Mouse (Mus musculus): Measurements from ENCODE around the gene Selenop.
"Not testable (repeated sequence)": the region's sequence is repeated elsewhere in the genome, so short reads cannot be mapped to it uniquely, and the experiment has no call there.

The Selenop gene

DNA sequence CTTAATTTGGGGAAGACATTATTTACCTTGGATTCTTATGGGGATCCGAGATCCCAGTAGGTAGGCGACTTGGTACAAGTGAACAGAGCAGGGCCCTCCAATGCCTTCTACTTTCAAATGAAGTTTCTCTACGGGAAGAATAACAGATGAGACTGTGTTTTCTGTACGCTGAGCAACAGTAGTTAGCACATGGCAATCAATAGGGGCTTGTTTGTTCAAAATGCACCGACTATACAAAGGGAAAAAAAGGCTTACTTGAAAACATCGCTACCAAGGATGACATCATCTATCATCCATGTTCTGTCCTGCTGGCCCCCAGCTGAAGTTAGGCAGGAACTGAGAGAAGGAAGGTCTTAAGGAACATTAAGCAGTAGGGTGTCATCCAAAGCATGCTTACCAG, at the start of gene Selenop:
Selenop (plus strand) TSS at position 301 of the 400 bp plus-strand sequence.
- POLR2A ChIA-PET, result no interaction called here
- CTCF ChIA-PET, result no interaction called here

DNA sequence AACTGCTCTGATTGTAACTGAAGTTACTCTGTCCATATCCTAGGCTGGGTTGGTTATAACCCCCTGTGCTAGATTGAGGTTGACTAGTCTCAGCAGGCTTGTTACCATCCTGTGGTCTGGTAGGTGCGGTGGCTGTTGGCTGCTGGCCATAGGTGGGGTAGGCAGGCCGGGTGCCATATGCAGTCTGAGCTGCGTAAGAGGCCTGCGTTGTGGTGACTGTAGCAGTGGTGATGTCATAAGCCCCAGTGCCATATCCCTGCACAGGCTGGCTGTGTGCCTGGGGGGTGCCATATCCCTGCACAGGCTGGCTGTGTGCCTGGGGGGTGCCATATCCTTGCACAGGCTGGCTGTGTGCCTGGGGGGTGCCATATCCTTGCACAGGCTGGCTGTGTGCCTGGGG, 49.7 kb upstream of the Selenop start:
- POLR2A ChIA-PET, CTCF ChIA-PET: not testable (repeated sequence)

DNA sequence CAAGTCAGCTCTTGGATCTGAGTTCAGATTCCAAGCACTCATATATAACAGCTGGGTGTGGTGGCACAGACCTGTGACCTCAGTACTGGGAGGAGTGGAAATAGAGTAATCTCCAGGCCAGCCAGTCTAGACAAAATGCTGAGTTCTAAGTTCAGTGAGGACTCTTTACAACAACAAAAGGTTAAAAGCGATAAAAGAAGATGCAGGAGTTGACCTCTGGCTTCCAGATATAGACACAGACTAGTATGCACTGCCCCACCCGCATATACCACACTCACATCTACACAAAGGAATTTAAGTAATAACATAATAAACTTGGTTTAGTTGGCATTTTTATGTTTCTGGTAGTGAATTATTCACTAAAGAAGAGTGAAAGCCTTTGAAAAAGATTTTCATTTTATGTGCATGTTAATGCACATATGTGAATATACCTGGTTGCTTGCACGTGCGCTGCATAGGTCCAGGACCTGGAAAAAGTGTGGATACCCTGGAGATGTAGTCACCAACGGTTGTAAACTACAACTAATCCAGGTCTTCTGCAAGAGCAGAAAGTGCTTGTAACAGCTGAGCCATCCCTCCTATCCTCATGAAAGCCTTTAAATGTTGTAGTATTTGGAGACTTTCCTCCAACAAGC, 45.4 kb upstream of the Selenop start:
- ChIA-PET CTCF (interaction anchor here in 1 of 4 experiments (1.8 kb wide), 1 partner anchor 9 kb away, joined by 4 read pairs; no protein-coding TSS in a partner anchor), POLR2A (interaction anchor here in 1 of 4 experiments (0.6 kb wide), 1 partner anchor 38 kb away, joined by 4 read pairs; no protein-coding TSS in a partner anchor)

DNA sequence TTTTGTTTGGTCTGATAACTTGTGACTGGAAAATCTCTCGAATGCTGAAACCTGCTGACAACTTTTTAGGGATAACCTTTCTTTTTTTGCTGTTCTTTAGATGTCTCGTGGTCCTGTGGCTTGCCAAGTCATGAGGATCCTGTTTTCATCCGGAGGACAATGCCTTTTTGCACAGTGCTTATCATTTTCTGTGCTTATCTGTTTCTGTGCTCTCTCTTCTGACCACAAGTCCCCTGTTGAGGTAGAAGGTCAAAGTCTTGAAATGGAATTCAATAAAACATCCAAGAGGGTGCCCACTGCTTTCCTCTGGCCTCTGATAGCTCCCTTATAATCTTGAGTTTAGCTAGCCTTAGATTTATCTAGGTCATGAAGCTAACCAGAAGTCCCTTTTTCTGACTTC, 41.8 kb upstream of the Selenop start:
- ChIA-PET CTCF (no interaction called here), POLR2A (interaction anchor here in 1 of 4 experiments (1.6 kb wide), 1 partner anchor 10 kb away, joined by 4 read pairs; no protein-coding TSS in a partner anchor)

DNA sequence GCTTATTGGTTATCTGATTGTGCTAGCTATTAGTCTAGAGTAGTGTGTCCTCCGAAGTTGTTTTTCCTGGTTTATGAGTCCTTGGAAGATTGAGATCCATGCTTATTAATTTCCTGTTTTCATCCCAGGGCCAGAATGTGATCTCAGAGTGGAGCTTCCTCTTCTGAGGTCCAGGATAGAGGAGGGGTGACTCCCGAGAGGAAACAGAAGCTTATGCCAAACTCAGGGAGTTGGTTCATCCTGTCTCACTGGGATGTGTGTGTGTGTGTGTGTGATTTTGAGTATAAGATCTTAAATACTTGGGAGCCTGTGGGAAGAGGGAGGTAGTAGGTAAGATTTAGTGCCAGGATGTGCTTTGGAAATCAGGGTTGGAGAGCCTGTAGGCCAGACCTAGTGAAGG, 40.2 kb upstream of the Selenop start:
- POLR2A ChIA-PET, result interaction anchor here in 1 of 4 experiments (1.6 kb wide), 1 partner anchor 8 kb away, joined by 4 read pairs; no protein-coding TSS in a partner anchor

DNA sequence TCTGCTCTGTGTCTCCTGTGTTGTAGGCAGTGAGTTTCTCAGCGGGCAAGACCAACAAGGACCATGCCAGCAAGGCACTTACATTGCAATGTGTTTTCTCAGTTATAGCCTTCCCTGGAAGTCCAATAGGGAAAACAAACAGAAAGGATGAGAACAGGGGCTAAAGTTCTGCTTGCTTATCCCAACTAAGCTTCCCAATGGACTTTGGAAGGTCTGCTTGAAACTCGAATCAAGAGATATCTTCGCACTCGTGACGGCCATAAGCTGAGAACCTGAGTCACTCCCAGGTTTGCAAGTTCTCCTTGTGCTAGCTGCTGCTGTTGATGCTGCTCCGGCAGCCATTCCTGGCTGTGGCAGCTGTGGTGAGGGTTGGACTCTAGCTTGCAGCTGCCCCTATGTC, 39.4 kb upstream of the Selenop start:
- ChIA-PET POLR2A (no interaction called here), CTCF (interaction anchor here in 1 of 4 experiments (1.5 kb wide), 1 partner anchor 15 kb away, joined by 3 read pairs; no protein-coding TSS in a partner anchor)

More for the DNA sequence above, 40.2 kb upstream of the Selenop start:
- CTCF ChIA-PET, result interaction anchor here in 2 of 4 experiments (0.6 to 1.5 kb wide), 3 partner anchors 14 to 283 kb away, joined by 3 read pairs; no protein-coding TSS in a partner anchor

DNA sequence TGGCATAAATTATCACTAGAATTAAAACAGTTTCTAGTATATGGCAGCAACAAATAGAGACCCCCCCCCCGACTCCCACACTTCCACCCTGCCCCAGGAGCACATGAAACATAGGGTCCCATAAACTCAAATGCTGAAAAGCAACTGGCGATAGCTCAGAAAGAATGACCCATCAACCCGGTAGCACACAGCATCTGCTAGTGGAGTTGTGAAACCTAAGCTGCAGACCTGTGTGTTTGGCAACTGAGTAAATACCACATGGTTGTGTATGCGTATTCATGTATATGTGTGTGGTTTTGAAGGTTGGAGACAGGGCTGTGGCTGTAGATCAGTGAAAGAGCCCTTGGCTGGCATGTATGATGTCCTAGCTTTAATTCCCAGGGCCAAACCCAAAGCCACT, 37.3 kb upstream of the Selenop start:
- ChIA-PET CTCF (interaction anchor here in 1 of 4 experiments (0.5 kb wide), 1 partner anchor 352 kb away, joined by 4 read pairs; no protein-coding TSS in a partner anchor), POLR2A (no interaction called here)

DNA sequence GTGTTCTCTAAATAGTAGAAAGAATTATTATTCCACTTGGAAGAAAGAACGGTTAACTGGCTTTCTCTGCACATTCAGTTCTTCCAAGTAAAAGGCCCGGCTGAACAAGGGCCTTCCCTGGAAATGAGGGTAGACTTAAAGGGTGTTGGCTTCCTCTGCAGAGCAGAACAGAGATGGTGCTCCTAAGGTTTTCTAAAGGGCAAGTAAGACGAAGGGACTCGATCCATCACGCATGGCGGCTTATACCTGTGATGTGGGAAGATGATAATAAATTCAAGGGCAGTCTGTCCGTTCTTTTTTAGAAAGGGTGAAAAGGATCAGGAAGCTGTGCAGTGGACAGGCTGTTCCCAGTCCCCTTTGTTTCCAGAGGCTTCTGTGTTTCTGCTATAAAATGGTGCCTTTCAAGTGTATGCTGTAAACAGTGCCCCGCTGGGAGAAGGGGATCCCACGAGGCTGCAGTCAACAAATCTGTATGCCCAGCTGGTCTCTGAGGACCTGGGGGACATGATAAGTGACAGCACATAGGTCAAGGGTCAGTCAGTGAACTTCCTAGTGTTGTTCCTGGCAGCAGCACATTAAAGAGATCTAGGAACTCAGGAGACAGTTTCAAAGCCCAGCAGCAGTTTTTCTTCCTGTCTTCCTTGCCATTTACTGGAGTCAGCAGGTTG, 36.0 kb upstream of the Selenop start:
- CTCF ChIA-PET, result interaction anchor here in 1 of 4 experiments (0.6 kb wide), 1 partner anchor 1874 kb away, joined by 5 read pairs; no protein-coding TSS in a partner anchor
- POLR2A ChIA-PET, result no interaction called here

DNA sequence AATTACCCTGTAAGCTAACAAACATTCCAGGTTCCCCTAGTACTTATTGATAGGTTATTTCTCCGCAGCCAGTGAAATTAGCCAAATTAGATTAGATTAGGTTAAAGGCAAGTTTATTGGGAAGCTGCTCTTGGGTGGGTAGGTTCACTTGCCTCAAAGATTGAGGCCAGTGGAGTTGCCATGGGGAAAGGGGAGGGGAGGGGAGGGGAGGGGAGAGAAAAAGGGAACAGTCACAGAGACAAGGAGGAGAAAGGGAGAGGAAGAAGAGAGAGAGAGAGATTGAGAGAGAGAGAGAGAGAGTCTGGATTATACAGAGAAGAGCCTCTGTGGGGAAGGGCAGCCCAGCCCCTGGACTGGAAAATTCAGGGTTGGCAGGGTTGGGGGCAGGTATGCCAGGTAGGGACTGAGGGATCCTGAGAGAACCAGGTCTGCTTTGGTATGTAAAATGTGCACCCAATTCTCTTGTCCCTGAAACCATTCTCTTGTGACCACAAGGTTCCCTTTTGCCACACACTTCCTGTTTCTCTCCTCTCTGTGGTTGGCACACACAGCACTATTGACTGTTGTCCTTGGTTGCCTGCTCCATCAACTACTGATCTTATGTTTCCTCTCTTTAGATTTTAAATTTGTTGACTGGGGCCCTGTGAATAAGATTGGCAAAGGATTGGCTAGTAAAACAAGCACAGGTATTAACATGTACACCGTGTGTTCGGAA, 34.4 kb upstream of the Selenop start:
- ChIA-PET CTCF (no interaction called here), POLR2A (interaction anchor here in 1 of 4 experiments (0.6 kb wide), 1 partner anchor 405 kb away, joined by 4 read pairs; no protein-coding TSS in a partner anchor)

DNA sequence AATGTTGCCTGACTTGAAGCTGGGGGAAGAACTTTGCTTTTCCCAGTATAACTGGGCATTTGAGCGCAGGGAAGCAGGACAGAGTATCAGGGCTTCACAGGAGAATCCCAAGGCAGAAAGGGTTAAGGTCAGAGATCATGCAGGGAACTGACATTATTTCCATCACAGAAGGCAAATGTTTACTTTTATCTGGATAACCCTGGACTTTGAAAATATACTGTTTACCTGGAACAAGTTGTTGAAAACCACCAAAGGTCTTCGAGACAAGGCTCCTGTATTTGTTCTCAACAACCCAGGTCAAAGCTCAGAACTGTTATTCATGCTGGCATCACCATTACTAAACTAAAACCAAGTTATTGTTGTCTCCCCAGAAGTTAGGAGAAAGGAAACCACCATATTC, 32.0 kb upstream of the Selenop start:
- CTCF ChIA-PET, result no interaction called here
- POLR2A ChIA-PET, result interaction anchor here in 1 of 4 experiments (0.5 to 1.5 kb wide), 3 partner anchors 9 to 11 kb away, joined by 3 to 4 read pairs (median 3); no protein-coding TSS in a partner anchor

DNA sequence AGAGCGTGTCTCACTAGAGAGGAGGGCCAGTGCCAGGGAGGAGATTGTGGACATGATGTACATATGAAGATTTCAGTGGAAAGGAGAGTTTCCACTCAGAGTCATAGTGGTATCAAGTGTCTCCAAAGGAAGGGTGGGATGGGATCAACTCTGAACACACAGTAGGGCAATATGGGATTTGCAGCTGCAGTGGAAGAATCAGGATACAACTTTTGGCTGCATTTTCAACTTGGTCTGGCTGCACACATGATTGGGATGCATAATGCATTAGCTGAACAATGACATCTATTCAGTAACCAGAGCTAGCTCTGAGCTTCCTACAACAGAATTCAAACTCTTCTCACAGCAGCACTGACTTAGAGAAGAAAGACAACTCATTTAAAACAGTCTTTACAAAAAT, 30.4 kb upstream of the Selenop start:
- ChIA-PET CTCF (no interaction called here), POLR2A (no interaction called here)

DNA sequence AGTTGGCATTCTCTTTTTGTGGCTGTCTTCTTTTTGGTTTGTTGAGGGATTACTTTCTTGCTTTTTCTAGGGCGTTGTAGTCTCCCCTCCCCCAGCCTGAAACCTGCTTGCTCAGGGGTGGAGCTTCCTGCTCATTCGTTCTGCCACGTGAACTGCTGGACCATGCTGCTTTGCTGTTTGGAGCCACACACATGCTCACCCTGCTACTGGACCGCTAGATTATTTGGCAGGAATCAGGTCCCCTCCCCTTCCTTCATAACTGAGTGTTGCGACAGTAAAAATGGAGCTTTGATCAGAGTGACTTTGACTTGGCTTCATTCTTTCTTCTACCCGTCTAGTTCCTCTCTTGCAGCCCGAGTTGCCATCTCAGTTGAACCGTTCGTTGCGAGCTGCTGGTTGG, 23.3 kb upstream of the Selenop start:
- POLR2A ChIA-PET, CTCF ChIA-PET: not testable (repeated sequence)

DNA sequence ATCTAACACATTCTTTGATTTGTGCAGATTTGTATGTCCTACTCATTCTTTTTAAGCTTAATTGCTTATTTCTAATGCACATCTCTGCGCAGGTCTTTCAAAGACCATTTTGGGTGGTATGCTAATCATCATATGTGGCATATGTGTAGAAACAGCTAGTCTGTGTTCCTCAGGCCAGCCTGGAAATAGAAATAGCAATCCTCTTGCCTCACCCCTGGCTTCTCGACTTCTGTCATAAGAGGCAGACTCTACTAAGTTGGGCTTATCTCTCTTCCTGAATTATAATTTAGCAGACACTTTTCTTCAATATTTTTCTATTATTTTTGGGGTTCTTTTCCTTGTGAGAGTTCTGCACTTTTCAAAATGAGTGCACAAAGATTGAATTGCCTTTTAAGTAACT, 17.7 kb upstream of the Selenop start:
- POLR2A ChIA-PET, result no interaction called here
- CTCF ChIA-PET, result no interaction called here

DNA sequence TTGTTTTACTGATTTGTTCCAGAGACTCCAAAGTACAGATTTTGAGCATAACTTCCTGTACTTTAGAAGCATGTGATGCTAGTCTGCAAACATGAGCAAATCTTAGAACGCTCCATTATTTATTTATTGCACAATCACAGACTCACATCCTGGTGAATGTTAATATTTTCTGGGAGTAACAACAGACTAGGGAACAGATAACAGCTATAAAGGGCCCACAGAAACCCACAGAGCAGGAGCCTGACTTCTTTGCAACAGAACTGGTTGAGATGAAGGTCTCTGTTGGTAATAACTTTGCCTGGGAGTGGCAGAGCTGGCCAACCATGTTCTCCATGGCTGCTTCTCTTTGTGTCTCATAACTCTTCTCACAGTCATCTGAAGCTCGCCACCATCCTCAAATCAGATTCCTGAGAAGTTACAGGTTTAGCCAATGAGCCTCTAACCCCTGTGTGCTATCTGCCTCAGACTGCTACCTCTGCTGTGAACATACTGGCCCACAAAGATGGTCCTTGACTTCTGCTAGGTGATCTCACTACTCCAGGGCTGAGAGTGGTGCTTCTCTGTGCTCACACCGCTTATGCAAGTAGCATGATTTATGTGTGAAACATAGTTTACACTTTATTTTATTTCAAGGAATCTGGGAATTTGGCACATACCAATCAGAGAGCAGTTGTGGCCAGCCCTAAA, 17.2 kb upstream of the Selenop start:
- CTCF ChIA-PET, result no interaction called here
- POLR2A ChIA-PET, result no interaction called here

DNA sequence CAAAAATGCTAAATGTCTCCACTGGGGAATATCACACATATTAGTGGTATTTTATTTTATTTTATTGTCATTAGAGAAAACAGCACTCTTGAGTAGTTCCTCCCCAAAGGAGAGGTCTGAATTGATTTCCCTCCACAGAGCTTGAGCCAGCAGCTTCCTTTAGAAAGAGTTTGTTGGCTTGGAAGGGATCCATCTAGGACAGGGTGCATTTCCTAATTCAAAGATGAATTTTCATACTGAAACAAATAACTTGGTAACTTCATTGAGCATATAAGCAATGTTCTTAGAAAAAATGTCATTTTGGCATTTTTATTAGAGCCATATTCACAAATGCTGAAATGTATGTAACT, 16.7 kb upstream of the Selenop start:
- CTCF ChIA-PET, result no interaction called here
- POLR2A ChIA-PET, result interaction anchor here in 1 of 4 experiments (0.6 kb wide), 1 partner anchor 20 kb away, joined by 5 read pairs; no protein-coding TSS in a partner anchor

DNA sequence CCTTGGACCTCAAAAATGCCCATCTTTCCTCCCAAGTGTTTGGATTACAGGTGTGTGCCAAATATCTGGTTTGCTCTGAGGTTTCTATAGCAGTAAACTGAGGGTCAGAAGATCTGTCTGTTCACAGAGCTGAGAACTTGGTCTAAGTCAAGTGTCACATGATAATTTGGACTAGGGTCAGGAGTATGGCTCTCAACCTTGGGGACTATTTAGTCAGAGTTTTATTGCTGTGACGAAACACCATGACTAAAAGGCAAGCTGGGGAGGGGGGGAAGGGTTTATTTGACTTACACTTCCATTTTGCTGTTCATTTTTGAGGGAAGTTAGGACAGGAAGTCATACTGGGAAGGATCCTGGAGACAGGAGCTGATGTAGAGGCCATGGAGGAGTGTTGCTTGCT, 9.3 kb upstream of the Selenop start:
- ChIA-PET CTCF (no interaction called here), POLR2A (no interaction called here)

DNA sequence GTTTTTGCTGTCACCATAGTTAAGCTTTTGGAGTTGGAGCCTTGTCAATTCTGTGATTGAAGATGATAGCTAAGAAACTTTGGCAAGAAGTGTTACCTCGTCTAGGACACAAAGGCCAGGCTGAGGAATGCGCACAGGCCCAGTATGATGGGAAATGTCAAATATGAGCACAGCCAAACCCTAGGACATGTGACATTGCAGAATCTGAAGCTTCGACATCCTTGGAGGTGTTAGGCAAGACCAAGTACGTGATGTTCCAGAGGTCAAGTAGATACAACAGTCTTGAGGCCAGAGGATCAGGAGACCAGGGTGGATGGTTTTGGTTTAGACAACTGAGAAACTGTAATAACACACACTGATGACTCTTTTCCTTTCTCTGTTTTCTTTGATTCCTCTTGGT, 8.0 kb upstream of the Selenop start:
- POLR2A ChIA-PET, result interaction anchor here in 1 of 4 experiments (0.7 kb wide), 1 partner anchor 38 kb away, joined by 4 read pairs; no protein-coding TSS in a partner anchor
- CTCF ChIA-PET, result interaction anchor here in 1 of 4 experiments (0.6 kb wide), 1 partner anchor 76 kb away, joined by 3 read pairs; no protein-coding TSS in a partner anchor

DNA sequence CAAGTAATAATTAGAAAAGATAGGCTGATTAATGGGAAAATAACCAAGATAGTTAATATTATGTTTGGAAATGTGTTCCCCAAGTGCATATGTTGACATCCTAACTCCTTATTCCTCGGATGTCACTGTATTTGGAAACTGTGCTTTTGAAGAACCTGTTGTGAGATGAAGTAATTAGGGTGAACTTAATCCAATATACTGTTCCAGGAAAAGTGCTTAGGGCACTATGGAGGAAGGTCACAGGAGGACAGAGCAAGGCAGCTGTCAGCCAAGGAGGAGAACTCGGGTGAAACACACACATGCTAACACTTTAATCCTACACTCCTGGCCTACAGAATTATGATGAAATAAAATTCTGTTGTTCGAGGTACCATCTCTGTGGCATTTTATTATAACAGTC, 5.5 kb upstream of the Selenop start:
- CTCF ChIA-PET, result no interaction called here
- POLR2A ChIA-PET, result interaction anchor here in 1 of 4 experiments (1.3 kb wide), 1 partner anchor 10 kb away, joined by 3 read pairs; no protein-coding TSS in a partner anchor

DNA sequence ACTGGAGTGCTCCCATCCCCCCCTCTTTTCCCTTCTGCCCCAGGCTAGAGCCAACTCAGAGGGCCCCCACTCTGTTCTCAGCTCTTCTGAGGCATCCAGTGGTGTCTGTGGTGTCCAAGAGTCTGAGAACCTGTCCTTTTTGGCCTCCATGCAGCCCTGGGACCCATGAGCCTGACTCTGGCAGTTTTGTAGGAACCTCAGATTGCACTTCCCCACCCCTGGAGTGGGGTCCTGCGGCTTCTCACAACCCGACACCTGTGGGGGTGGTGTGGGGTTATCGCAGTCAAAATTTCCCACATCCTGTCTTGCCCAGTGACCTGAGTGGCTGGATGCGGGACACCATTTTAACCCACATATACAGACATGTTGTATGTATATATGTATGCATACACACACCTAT, 4.1 kb upstream of the Selenop start:
- ChIA-PET POLR2A (no interaction called here), CTCF (no interaction called here)

DNA sequence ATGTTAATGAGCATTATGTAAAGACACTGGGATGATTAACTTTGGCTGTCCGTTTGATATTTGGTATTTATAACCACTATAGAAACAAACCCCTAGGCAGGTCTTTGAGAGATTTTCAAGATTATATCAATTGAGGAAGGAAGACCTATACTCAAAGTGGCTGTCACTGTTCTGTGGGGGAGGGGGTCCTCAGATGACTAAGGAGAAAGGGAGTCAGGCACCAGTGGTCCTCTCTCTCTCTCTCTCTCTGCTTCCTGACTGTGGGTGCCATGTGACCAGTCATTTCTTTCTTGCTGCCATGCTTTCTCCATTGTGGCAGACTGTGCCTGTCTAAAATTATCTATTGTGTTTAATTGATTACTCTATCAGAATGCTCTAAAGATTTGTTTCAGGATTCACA, 3.5 kb upstream of the Selenop start:
- POLR2A ChIA-PET, result no interaction called here
- CTCF ChIA-PET, result no interaction called here
